Mouse (Mus musculus): Measurements from ENCODE around the gene Tmem221.

DNA sequence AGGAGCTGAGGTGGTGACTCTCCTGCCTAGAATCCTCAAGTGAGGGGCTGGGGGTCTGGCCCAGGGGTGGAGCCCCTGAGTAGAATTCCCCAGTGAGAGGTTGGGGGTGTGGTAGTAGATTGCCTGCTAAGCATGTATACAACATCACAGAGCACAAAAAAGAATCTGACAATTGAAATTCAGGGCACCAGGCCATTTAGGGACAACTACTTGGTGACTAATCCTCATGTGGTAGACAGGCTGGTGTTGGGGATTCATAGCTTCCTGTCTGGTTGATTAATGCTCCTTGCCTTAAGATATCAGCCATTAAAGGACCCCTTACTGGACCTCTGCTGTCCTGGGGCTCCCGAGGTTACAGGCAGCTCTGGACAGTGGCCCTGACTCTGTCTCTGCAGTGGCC is 20.3 kb upstream of the Tmem221 start:
- no peak for TF ChIP-seq CTCF (IDR thresholded peaks at IDR 0.05; ENCODE audit: low read depth)
- TF ChIP-seq EP300 (optimal IDR thresholded peaks at IDR 0.05): no peak

Data from stomach, postnatal 0 days (tissue).